Mouse (Mus musculus): ENCODE data around the gene Rela.

DNA sequence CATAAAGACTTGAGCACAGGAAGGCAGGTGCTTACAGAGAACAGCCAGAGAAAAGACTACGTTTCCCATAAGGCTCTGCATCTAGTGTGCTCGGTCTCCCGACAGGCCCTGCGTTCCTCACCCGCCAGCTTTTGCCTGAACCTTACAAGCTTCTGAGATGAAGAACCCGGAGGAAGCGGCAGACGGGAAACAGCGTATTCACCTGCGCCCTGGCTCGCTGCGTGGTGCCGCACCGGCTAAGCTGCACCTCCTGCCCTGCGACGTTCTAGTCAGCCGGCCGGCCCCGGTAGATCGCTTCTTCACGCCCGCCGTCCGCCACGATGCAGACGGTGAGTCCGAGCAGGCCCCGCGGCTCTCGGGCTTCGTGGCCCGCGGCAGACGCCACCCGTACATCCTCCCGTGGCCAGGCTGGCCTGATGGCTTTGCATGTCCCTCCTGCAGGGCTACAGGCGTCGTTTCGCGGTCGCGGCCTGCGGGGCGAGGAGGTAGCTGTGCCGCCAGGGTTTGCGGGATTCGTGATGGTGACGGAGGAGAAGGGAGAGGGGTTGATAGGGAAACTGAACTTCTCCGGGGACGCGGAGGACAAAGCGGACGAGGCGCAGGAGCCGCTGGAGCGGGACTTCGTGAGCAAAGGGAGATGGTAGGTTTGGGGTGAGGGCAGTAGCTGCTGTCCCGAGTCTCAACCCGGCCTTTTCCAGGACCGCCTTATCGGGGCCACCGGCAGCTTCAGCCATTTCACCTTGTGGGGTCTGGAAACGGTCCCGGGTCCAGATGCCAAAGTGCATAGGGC is 35.3 kb upstream of the Rela start, which contains the start of gene Rnaseh2c:
- no peak for TF ChIP-seq CTCF (conservative IDR thresholded peaks at IDR 0.05; ENCODE audit: low read length)
- no peak for TF ChIP-seq NANOG (IDR thresholded peaks at IDR 0.05; ENCODE audit: borderline replicate concordance, low read length)

Measured in E14TG2a.4 (cell line).